Mouse (Mus musculus) hindbrain, embryonic 16.5 days (tissue): ENCODE measurements around the gene Gm5799. TPM values are rescaled to one million over a fixed set of nuclear protein-coding genes. Genes with fewer than 3 reads are reported as not detected.

Source experiments
- polyA plus RNA-seq: library from polyadenylated mRNA; unstranded; fragments of >200 nt; fragmentation: Nextera tagmentation; extraction: Ambion mirVana; gene quantifications from 2 replicates; pipeline ENCODE4 v1.2.1, GENCODE M21; 2015

The Gm5799 gene
- polyA plus RNA-seq, 1 experiment from 2014 or later, result not detected

Other genes starting within 250 kb of the Gm5799 start
- not detected in 2 replicates for gene Gm8127, start 249.7 kb upstream of the Gm5799 start, polyA plus RNA-seq
- gene 1700001F09Rik, start 195.8 kb upstream of the Gm5799 start, polyA plus RNA-seq, result not detected in 2 replicates
- gene Gm8138, start 127.2 kb upstream of the Gm5799 start, polyA plus RNA-seq, result not detected in 2 replicates
- not detected in 2 replicates for gene Gm17654, start 35.6 kb downstream of the Gm5799 start, polyA plus RNA-seq
- gene Gm10375, start 64.4 kb downstream of the Gm5799 start, polyA plus RNA-seq, result not detected in 2 replicates
- gene Gm8165, start 133.6 kb downstream of the Gm5799 start, polyA plus RNA-seq, result not detected in 2 replicates
- gene Gm7324, start 154.3 kb downstream of the Gm5799 start, polyA plus RNA-seq, result 0.46 and 0.64 TPM in 2 replicates
- gene Gm16506, start 183.9 kb downstream of the Gm5799 start, polyA plus RNA-seq, result not detected in 2 replicates
- not detected in 2 replicates for gene Gm6526, start 204.3 kb downstream of the Gm5799 start, polyA plus RNA-seq
- not detected in 2 replicates for gene Gm8180, start 241.2 kb downstream of the Gm5799 start, polyA plus RNA-seq